Mouse (Mus musculus): ENCODE results near the gene Borcs8. TPM values are rescaled to one million over a fixed set of nuclear protein-coding genes. Genes with fewer than 3 reads are reported as not detected.

Borcs8 gene
- polyA plus RNA-seq, 1 experiment = 2.9 TPM

- Histone ChIP-seq H3K36me3 (ENCODE audit: control insufficient read depth) (no peaks in the 10 kb centered on the region), H3K27me3 (ENCODE audit: control insufficient read depth) (peaks cover 98% of the 10 kb centered on the region), H3K4me3 (replicated peaks) (no peak overlapping the region), H3K4me1 (ENCODE audit: control insufficient read depth) (no peaks in the 10 kb centered on the region), H3K9me3 (ENCODE audit: control insufficient read depth, low read length) (peaks cover 3% of the 10 kb centered on the region; the same call in 1 of the 2 replicates)
- TF ChIP-seq GATA1 (IDR thresholded peaks at IDR 0.05; ENCODE audit: low read length) (no peak), TAL1 (IDR thresholded peaks at IDR 0.05; ENCODE audit: low read length) (no peak)
Measured at GRCm38 (mm10) chr8:70114488-70114887, 24.8 kb upstream of the Borcs8 start.

DNA sequence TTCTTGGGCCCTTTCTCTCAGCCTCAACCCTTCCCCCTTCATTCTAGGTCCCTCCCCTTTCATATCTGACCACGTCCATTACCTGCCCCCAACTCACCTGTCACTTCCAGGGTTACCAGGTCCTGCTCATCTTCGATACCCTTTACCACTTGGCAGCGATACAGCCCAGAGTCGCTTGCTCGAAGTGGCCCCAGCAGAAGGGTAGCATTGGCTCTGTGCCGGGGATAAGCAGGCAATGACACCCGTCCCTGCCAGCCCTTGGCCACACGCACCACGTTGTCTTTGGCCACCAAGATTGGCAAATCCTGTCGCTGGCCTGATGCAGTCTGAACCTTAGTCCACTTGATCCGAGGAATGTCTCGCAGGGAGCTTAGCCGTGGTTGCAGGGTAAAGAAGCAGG is 24.4 kb upstream of the Borcs8 start:
- H3K4me3 ChIP-seq (replicated peaks) = no peak overlapping the region
- TF ChIP-seq GATA1 (IDR thresholded peaks at IDR 0.05; ENCODE audit: low read length) = no peak
- no peak for TF ChIP-seq TAL1 (IDR thresholded peaks at IDR 0.05; ENCODE audit: low read length)
- H3K4me1 ChIP-seq (ENCODE audit: control insufficient read depth) = no peaks in the 10 kb centered on the region
- no peaks in the 10 kb centered on the region for H3K36me3 ChIP-seq (ENCODE audit: control insufficient read depth)
- peaks cover 3% of the 10 kb centered on the region; the same call in 1 of the 2 replicates for H3K9me3 ChIP-seq (ENCODE audit: control insufficient read depth, low read length)
- peaks cover 98% of the 10 kb centered on the region for H3K27me3 ChIP-seq (ENCODE audit: control insufficient read depth)

DNA sequence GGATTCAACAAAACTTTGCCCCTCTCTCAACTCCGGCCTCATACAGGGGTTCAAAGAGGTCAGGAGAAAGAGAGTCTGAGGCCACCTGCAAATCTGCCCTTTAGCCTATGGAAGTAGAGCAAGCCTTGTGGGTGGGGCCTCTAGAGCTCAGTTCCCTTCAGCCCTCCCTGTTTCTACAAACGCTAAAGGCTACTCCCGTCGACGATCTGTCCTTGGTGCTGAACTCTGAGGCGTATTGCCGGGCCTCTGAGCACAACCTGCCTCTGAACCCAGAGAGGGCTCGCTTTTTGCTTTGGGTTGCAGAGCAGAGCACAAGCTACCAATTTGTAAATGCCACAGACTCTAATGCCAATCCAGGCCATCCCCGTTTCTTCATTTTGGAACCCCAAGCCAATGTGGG is 21.7 kb upstream of the Borcs8 start:
- no peak overlapping the region for H3K4me3 ChIP-seq (replicated peaks)
- H3K4me1 ChIP-seq (ENCODE audit: control insufficient read depth) = no peaks in the 10 kb centered on the region
- H3K36me3 ChIP-seq (ENCODE audit: control insufficient read depth) = no peaks in the 10 kb centered on the region
- no peak for TF ChIP-seq GATA1 (IDR thresholded peaks at IDR 0.05; ENCODE audit: low read length)
- TF ChIP-seq TAL1 (IDR thresholded peaks at IDR 0.05; ENCODE audit: low read length) = no peak
- H3K9me3 ChIP-seq (ENCODE audit: control insufficient read depth, low read length) = no peaks in the 10 kb centered on the region
- H3K27me3 ChIP-seq (ENCODE audit: control insufficient read depth) = peaks cover 98% of the 10 kb centered on the region

DNA sequence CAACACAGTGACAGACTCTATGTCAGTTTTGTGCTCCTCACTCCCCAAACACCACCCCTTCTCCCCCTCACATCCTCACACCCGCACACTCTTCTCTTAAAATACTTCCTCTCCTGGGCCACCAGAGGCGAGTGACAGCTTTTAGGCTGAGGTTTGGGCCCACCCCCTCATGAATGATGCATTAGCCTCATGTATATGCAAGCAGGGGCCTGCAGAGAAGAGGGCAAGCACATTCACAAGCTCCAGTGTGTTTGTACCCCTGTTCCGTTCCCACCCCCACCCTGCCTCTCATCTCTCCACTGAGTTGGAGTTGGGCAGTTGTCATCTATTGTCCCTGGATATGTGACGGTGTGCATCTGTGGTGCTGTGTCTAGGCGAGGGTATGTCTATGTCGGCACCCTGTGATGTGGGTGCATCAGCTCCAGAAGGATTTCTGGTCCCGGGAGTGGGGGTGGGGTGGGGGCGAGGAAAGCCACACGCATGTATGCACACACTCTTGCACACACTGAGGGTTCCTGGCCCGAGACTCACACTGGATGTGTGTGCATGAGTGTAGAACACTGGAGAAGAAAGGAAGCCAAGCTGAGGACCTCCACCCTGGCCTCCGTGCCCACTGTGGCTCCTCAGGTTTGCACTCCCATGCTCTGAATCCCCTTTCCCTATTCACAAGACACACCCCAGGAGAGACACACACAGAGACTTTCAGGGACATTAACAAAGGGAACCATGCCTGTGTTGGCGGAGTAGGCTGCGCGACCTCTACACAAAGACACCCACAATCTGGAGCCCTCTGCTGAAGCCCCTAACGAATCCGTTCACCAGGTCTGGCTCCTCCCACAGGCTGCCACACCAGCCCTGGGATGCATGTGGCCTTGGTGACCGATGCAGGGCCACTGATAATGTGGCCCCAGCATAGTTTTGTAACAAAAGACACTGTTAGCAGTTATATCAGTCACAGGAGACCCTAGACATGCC is 20.3 kb upstream of the Borcs8 start:
- H3K4me3 ChIP-seq (replicated peaks) = no peak overlapping the region
- no peaks in the 10 kb centered on the region for H3K9me3 ChIP-seq (ENCODE audit: control insufficient read depth, low read length)
- no peaks in the 10 kb centered on the region for H3K36me3 ChIP-seq (ENCODE audit: control insufficient read depth)
- H3K4me1 ChIP-seq (ENCODE audit: control insufficient read depth) = no peaks in the 10 kb centered on the region
- no peak for TF ChIP-seq GATA1 (IDR thresholded peaks at IDR 0.05; ENCODE audit: low read length)
- TF ChIP-seq TAL1 (IDR thresholded peaks at IDR 0.05; ENCODE audit: low read length) = no peak
- peaks cover 87% of the 10 kb centered on the region for H3K27me3 ChIP-seq (ENCODE audit: control insufficient read depth)

DNA sequence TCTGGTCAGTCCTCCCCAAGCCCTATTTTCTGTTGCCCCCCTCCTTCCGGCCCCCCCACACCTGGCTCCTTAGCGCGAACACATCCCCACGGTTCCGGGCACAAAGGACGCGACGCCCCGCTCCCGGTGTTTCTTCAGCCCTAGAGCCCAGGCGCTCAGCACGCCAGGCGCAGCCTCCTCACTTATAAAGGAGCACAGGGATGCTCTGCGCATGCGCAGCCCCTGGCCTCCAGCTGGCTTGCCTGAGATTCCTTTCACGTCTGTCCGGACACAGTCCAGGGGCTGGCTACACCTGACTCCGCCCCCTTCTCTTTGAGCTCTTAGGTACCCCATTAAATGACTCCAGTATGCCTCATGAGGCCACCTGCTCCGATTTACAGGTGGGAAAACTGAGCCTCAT is 18.6 kb upstream of the Borcs8 start, which contains the start of gene Ncan:
Ncan (minus strand) TSS at position 207 of the 400 bp plus-strand sequence.
- H3K36me3 ChIP-seq (ENCODE audit: control insufficient read depth) = no peaks in the 10 kb centered on the region
- no peaks in the 10 kb centered on the region for H3K9me3 ChIP-seq (ENCODE audit: control insufficient read depth, low read length)
- no peaks in the 10 kb centered on the region for H3K4me1 ChIP-seq (ENCODE audit: control insufficient read depth)
- TF ChIP-seq TAL1 (IDR thresholded peaks at IDR 0.05; ENCODE audit: low read length) (no peak), GATA1 (IDR thresholded peaks at IDR 0.05; ENCODE audit: low read length) (no peak)
- peaks cover 83% of the 10 kb centered on the region for H3K27me3 ChIP-seq (ENCODE audit: control insufficient read depth)
- H3K4me3 ChIP-seq (replicated peaks) = no peak within 1 kb of the TSS

- no peaks in the 10 kb centered on the region for H3K4me1 ChIP-seq (ENCODE audit: control insufficient read depth)
- H3K27me3 ChIP-seq (ENCODE audit: control insufficient read depth) = peaks cover 65% of the 10 kb centered on the region
- no peak overlapping the region for H3K4me3 ChIP-seq (replicated peaks)
- no peaks in the 10 kb centered on the region for H3K36me3 ChIP-seq (ENCODE audit: control insufficient read depth)
- TF ChIP-seq GATA1 (IDR thresholded peaks at IDR 0.05; ENCODE audit: low read length) = no peak
- TF ChIP-seq TAL1 (IDR thresholded peaks at IDR 0.05; ENCODE audit: low read length) = no peak
- H3K9me3 ChIP-seq (ENCODE audit: control insufficient read depth, low read length) = no peaks in the 10 kb centered on the region
Measured at GRCm38 (mm10) chr8:70122863-70123262, 16.4 kb upstream of the Borcs8 start.

DNA sequence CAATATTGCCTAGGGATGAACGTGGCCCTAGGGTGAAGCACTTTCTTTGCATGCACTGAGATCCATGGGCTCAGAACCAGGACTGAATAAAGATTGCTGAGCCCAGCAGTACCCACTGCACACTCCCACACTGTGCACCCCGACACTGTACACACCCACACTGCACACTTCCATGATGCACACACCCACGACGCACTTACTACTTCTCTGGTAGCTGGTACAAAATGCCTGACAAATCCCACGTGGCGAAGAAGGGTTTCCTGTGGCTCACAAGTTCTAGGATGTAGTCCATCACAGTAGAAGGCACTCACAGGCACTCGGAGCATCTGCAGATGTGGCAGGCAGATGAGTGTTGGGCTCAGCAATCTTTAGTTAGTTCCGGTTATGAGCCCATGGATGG is 14.3 kb upstream of the Borcs8 start:
- H3K4me1 ChIP-seq (ENCODE audit: control insufficient read depth) = no peaks in the 10 kb centered on the region
- H3K4me3 ChIP-seq (replicated peaks) = no peak overlapping the region
- no peaks in the 10 kb centered on the region for H3K36me3 ChIP-seq (ENCODE audit: control insufficient read depth)
- no peaks in the 10 kb centered on the region for H3K9me3 ChIP-seq (ENCODE audit: control insufficient read depth, low read length)
- peaks cover 43% of the 10 kb centered on the region for H3K27me3 ChIP-seq (ENCODE audit: control insufficient read depth)
- no peak for TF ChIP-seq TAL1 (IDR thresholded peaks at IDR 0.05; ENCODE audit: low read length)

- TF ChIP-seq TAL1 (IDR thresholded peaks at IDR 0.05; ENCODE audit: low read length) (no peak), GATA1 (IDR thresholded peaks at IDR 0.05; ENCODE audit: low read length) (no peak)
- H3K4me3 ChIP-seq (replicated peaks) = no peak overlapping the region
- H3K9me3 ChIP-seq (ENCODE audit: control insufficient read depth, low read length) = no peaks in the 10 kb centered on the region
- H3K27me3 ChIP-seq (ENCODE audit: control insufficient read depth) = peaks cover 17% of the 10 kb centered on the region
- H3K4me1 ChIP-seq (ENCODE audit: control insufficient read depth) = peaks cover 25% of the 10 kb centered on the region
- H3K36me3 ChIP-seq (ENCODE audit: control insufficient read depth) = peaks cover 12% of the 10 kb centered on the region
Measured at GRCm38 (mm10) chr8:70128435-70128834, 10.9 kb upstream of the Borcs8 start.

- Histone ChIP-seq H3K27me3 (ENCODE audit: control insufficient read depth) (peaks cover 10% of the 10 kb centered on the region), H3K4me1 (ENCODE audit: control insufficient read depth) (peaks cover 33% of the 10 kb centered on the region), H3K9me3 (ENCODE audit: control insufficient read depth, low read length) (no peaks in the 10 kb centered on the region), H3K36me3 (ENCODE audit: control insufficient read depth) (peaks cover 22% of the 10 kb centered on the region), H3K4me3 (replicated peaks) (no peak overlapping the region)
- TF ChIP-seq TAL1 (IDR thresholded peaks at IDR 0.05; ENCODE audit: low read length) = no peak
- no peak for TF ChIP-seq GATA1 (IDR thresholded peaks at IDR 0.05; ENCODE audit: low read length)
Measured at GRCm38 (mm10) chr8:70129309-70129952, 9.9 kb upstream of the Borcs8 start.
